Mouse (Mus musculus) lung, postnatal 14 days (tissue): ENCODE measurements at regions not wholly inside any gene's neighbourhood (a gene's known extent, or its start where the extent isn't known, plus 50 kb on each side); places are given as distances from the start of the nearest gene placed in this dataset.

ENCODE experiments used
- DNase-seq: peaks from one replicate; pipeline ENCODE4 v3.0.0; 2021

GRCm38 (mm10) chr4:124542696-124543095 is 67.9 kb downstream of the 3100002H09Rik start:
- no peak for DNase-seq

GRCm38 (mm10) chr4:124538471-124538870 is 72.1 kb downstream of the 3100002H09Rik start:
- DNase-seq = no peak

GRCm38 (mm10) chr4:124537681-124538080 is 72.9 kb downstream of the 3100002H09Rik start:
- DNase-seq = no peak

- no peak for DNase-seq
Measured at GRCm38 (mm10) chr4:124533614-124534013, 77.0 kb downstream of the 3100002H09Rik start.

GRCm38 (mm10) chr4:124530596-124530995 is 80.0 kb downstream of the 3100002H09Rik start:
- DNase-seq = no peak

GRCm38 (mm10) chr4:124526822-124527221 is 83.8 kb downstream of the 3100002H09Rik start:
- DNase-seq = no peak

GRCm38 (mm10) chr4:124526362-124526761 is 84.2 kb downstream of the 3100002H09Rik start:
- peak; percentile 22 for DNase-seq

GRCm38 (mm10) chr4:124520309-124520708 is 90.3 kb downstream of the 3100002H09Rik start:
- no peak for DNase-seq

- DNase-seq = no peak
Measured at GRCm38 (mm10) chr4:124511761-124512160, 98.8 kb downstream of the 3100002H09Rik start.

- DNase-seq = no peak
Measured at GRCm38 (mm10) chr4:124510816-124511215, 99.8 kb downstream of the 3100002H09Rik start.

GRCm38 (mm10) chr4:124509695-124510094 is 100.9 kb downstream of the 3100002H09Rik start:
- peak; percentile 25 for DNase-seq

- no peak for DNase-seq
Measured at GRCm38 (mm10) chr4:124506083-124506647, 104.4 kb downstream of the 3100002H09Rik start.

GRCm38 (mm10) chr4:124501785-124502184 is 108.8 kb downstream of the 3100002H09Rik start:
- no peak for DNase-seq

- no peak for DNase-seq
Measured at GRCm38 (mm10) chr4:124498043-124498442, 112.6 kb downstream of the 3100002H09Rik start.

- DNase-seq = no peak
Measured at GRCm38 (mm10) chr4:124485941-124486581, 124.5 kb downstream of the 3100002H09Rik start.

GRCm38 (mm10) chr4:124484613-124485586 is 125.7 kb downstream of the 3100002H09Rik start:
- DNase-seq = no peak

- DNase-seq = peak; percentile 5
Measured at GRCm38 (mm10) chr4:124477870-124478301, 132.7 kb downstream of the 3100002H09Rik start.

GRCm38 (mm10) chr4:124477359-124477868 is 133.2 kb downstream of the 3100002H09Rik start:
- DNase-seq = no peak

GRCm38 (mm10) chr4:124465229-124465820 is 145.3 kb downstream of the 3100002H09Rik start:
- DNase-seq = no peak

- DNase-seq = no peak
Measured at GRCm38 (mm10) chr4:124455511-124456338, 154.9 kb downstream of the 3100002H09Rik start.

- no peak for DNase-seq
Measured at GRCm38 (mm10) chr4:124451131-124451530, 159.5 kb downstream of the 3100002H09Rik start.

GRCm38 (mm10) chr4:124446615-124447014 is 164.0 kb downstream of the 3100002H09Rik start:
- DNase-seq = peak; percentile 22
